Mouse (Mus musculus): Measurements from ENCODE around the gene Rps6ka1. TPM values are rescaled to one million over a fixed set of nuclear protein-coding genes. Genes with fewer than 3 reads are reported as not detected.
A peak's percentile ranks its signal among the peaks of the same experiment; 100 is the strongest.

Rps6ka1 gene
- polyA plus RNA-seq, 1 experiment from 2014 or later: 26.6 TPM

- ATAC-seq (ENCODE audit: low FRiP score, low read depth): peak; percentile 55
- H3K27ac ChIP-seq (replicated peaks): peak overlapping the region; percentile 100
- H3K27me3 ChIP-seq: 0 out of 2 replicates have a peak, but pooled peaks cover 4% of the 10 kb centered on the region
- no peaks in the 10 kb centered on the region for H3K36me3 ChIP-seq
- H3K4me3 ChIP-seq: peak overlapping the region; percentile 68
- H3K4me2 ChIP-seq (replicated peaks): peak overlapping the region; percentile 61
- under 1% methylated on average over 64 of the region's 80 CpGs for WGBS
- H3K4me1 ChIP-seq: peaks cover 25% of the 10 kb centered on the region
- no peaks in the 10 kb centered on the region for H3K9me3 ChIP-seq
- H3K9ac ChIP-seq (replicated peaks): peak overlapping the region; percentile 79
These were observed 73.4 kb downstream of the Rps6ka1 start for GRCm38 (mm10) chr4:133813992-133814803.

GRCm38 (mm10) chr4:133813174-133813991 lies 74.2 kb downstream of the Rps6ka1 start:
- 1% methylated on average over 62 of the region's 101 CpGs for WGBS
- H3K9me3 ChIP-seq: no peaks in the 10 kb centered on the region
- H3K4me2 ChIP-seq (replicated peaks): peak overlapping the region; percentile 61
- H3K4me1 ChIP-seq: peaks cover 25% of the 10 kb centered on the region
- H3K36me3 ChIP-seq: no peaks in the 10 kb centered on the region
- peak overlapping the region; percentile 79 for H3K9ac ChIP-seq (replicated peaks)
- H3K27ac ChIP-seq (replicated peaks): peak overlapping the region; percentile 100
- peak; percentile 85 for ATAC-seq (ENCODE audit: low FRiP score, low read depth)
- H3K4me3 ChIP-seq: peak overlapping the region; percentile 68
- 0 out of 2 replicates have a peak, but pooled peaks cover 4% of the 10 kb centered on the region for H3K27me3 ChIP-seq

GRCm38 (mm10) chr4:133804401-133805263 lies 83.0 kb downstream of the Rps6ka1 start:
- H3K4me1 ChIP-seq: no peaks in the 10 kb centered on the region
- ATAC-seq (ENCODE audit: low FRiP score, low read depth): no peak
- H3K9ac ChIP-seq (replicated peaks): no peak overlapping the region
- WGBS: 77% methylated on average over 15 of the region's 15 CpGs
- H3K27me3 ChIP-seq: no peaks in the 10 kb centered on the region
- H3K4me3 ChIP-seq: no peak overlapping the region
- H3K27ac ChIP-seq (replicated peaks): no peak overlapping the region
- no peaks in the 10 kb centered on the region for H3K9me3 ChIP-seq
- no peaks in the 10 kb centered on the region for H3K36me3 ChIP-seq
- H3K4me2 ChIP-seq (replicated peaks): no peak overlapping the region

GRCm38 (mm10) chr4:133800589-133800988 lies 87.0 kb downstream of the Rps6ka1 start:
- Histone ChIP-seq H3K27me3 (no peaks in the 10 kb centered on the region), H3K9me3 (no peaks in the 10 kb centered on the region), H3K36me3 (no peaks in the 10 kb centered on the region), H3K4me2 (replicated peaks) (no peak overlapping the region), H3K27ac (replicated peaks) (no peak overlapping the region), H3K4me1 (no peaks in the 10 kb centered on the region), H3K4me3 (no peak overlapping the region), H3K9ac (replicated peaks) (no peak overlapping the region)
- WGBS: 37% methylated on average over 4 of the region's 6 CpGs
- no peak for ATAC-seq (ENCODE audit: low FRiP score, low read depth)

Other genes starting within 250 kb of the Rps6ka1 start
- 4.1 and 4.7 TPM in 2 replicates for gene Zdhhc18, start 237.6 kb downstream of the Rps6ka1 start, polyA plus RNA-seq (2016; fragmentation: Nextera tagmentation; extraction: Ambion mirVana)
- 18.3 and 19.1 TPM in 2 replicates for gene Pigv, start 215.2 kb downstream of the Rps6ka1 start, polyA plus RNA-seq (2016; fragmentation: Nextera tagmentation; extraction: Ambion mirVana)
- gene Arid1a, start 131.0 kb downstream of the Rps6ka1 start, polyA plus RNA-seq (2016; fragmentation: Nextera tagmentation; extraction: Ambion mirVana): 47.7 and 48.5 TPM in 2 replicates
- gene Hmgn2, start 80.9 kb upstream of the Rps6ka1 start, polyA plus RNA-seq (2016; fragmentation: Nextera tagmentation; extraction: Ambion mirVana): 3,003 and 3,059 TPM in 2 replicates
- gene Dhdds, start 113.1 kb upstream of the Rps6ka1 start, polyA plus RNA-seq (2016; fragmentation: Nextera tagmentation; extraction: Ambion mirVana): 36.8 and 43.9 TPM in 2 replicates
- 3.3 and 3.4 TPM in 2 replicates for gene Lin28a, start 131.0 kb upstream of the Rps6ka1 start, polyA plus RNA-seq (2016; fragmentation: Nextera tagmentation; extraction: Ambion mirVana)
- not detected in 2 replicates for gene Zfp683, start 166.0 kb upstream of the Rps6ka1 start, polyA plus RNA-seq (2016; fragmentation: Nextera tagmentation; extraction: Ambion mirVana)
- 1.2 and 1.7 TPM in 2 replicates for gene Crybg2, start 173.0 kb upstream of the Rps6ka1 start, polyA plus RNA-seq (2016; fragmentation: Nextera tagmentation; extraction: Ambion mirVana)
- 2.0 and 5.5 TPM in 2 replicates for gene Cd52, start 207.3 kb upstream of the Rps6ka1 start, polyA plus RNA-seq (2016; fragmentation: Nextera tagmentation; extraction: Ambion mirVana)
- 6.6 and 6.7 TPM in 2 replicates for gene Ubxn11, start 214.8 kb upstream of the Rps6ka1 start, polyA plus RNA-seq (2016; fragmentation: Nextera tagmentation; extraction: Ambion mirVana)
- gene Sh3bgrl3, start 241.0 kb upstream of the Rps6ka1 start, polyA plus RNA-seq (2016; fragmentation: Nextera tagmentation; extraction: Ambion mirVana): 301 and 307 TPM in 2 replicates

Measured in midbrain, embryonic 12.5 days (tissue).